Mouse (Mus musculus): ENCODE measurements around the gene Hist1h3g. TPM values are rescaled to one million over a fixed set of nuclear protein-coding genes. Genes with fewer than 3 reads are reported as not detected.
"Not testable (repeated sequence)": the region's sequence is repeated elsewhere in the genome, so short reads cannot be mapped to it uniquely, and the experiment has no call there.

Gene Hist1h3g
- polyA plus RNA-seq, 1 experiment from 2014 or later, result 7.8 TPM

DNA sequence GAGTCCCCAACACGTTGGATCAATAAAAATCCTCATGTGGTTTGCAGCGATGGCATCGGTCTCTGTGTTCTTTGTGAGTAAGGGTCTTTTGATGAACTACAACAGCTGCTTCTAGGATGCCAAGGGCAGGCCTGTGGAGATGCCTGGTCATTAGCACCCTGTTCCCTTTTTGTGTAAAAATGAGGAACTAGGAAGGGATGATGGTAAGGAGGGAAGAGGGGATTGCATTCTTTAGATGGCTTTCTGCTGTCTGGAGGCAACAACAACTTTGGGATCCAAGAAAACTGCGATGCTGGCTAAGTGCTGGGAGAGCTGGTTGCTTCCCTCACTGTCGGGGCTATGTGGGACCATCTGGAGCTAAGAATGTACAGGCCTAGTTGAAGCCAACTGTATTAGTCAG lies 3.0 kb downstream of the Hist1h3g start:
- Histone ChIP-seq H3K36me3 (no peaks in the 10 kb centered on the region), H3K27ac (peak overlapping the region; percentile 50; the same call in 1 of the 2 replicates), H3K27me3 (no peaks in the 10 kb centered on the region), H3K4me1 (peaks cover 17% of the 10 kb centered on the region), H3K4me3 (no peak overlapping the region), H3K9ac (no peak overlapping the region), H3K4me2 (replicated peaks) (no peak overlapping the region), H3K9me3 (no peaks in the 10 kb centered on the region)
- no peak for ATAC-seq (ENCODE audit: insufficient number of reproducible peaks, insufficient read depth, low FRiP score, low TSS enrichment)
- 68% methylated on average over 5 of the region's 5 CpGs for WGBS

DNA sequence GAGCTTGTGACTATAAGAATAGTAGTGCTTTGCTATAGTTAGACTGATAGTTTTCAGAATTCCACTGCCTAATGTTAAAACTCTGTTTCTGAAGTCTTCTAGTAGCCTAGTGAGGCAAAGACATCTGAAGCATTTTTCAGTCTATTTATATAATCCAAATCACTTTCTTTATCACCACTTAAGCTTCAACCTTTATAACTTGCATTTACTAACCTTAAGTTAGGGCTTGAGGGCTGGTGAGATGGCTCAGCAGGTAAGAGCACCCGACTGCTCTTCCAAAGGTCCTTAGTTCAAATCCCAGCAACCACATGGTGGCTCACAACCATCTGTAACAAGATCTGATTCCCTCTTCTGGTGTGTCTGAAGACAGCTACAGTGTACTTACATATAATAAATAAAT lies 4.6 kb downstream of the Hist1h3g start:
- H3K9ac ChIP-seq; H3K36me3 ChIP-seq; H3K27ac ChIP-seq; H3K4me3 ChIP-seq; H3K4me2 ChIP-seq (replicated peaks); H3K9me3 ChIP-seq; ATAC-seq (ENCODE audit: insufficient number of reproducible peaks, insufficient read depth, low FRiP score, low TSS enrichment); H3K27me3 ChIP-seq: not testable (repeated sequence)
- WGBS, result 52% methylated on average over 1 of the region's 1 CpGs
- H3K4me1 ChIP-seq, result peaks cover 17% of the 10 kb centered on the region

DNA sequence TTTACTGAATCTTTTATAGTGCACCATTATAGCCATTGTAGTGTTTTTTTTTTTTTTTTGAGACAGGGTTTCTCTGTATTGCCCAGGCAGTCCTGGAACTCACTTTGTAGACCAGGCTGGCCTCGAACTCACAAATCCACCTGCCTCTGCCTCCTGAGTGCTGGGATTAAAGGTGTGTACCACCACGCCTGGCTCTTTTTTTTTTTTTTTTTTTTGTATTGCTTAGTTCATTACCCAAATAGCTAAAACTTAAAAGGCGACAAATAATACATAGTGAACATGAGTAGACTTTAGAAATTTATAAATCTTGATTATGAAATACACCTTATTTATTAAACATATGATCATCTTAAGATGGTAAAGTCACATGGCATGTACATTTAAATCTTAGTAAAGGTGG lies 6.3 kb downstream of the Hist1h3g start:
- H3K4me2 ChIP-seq (replicated peaks), result no peak overlapping the region
- 74% methylated on average over 3 of the region's 3 CpGs for WGBS

DNA sequence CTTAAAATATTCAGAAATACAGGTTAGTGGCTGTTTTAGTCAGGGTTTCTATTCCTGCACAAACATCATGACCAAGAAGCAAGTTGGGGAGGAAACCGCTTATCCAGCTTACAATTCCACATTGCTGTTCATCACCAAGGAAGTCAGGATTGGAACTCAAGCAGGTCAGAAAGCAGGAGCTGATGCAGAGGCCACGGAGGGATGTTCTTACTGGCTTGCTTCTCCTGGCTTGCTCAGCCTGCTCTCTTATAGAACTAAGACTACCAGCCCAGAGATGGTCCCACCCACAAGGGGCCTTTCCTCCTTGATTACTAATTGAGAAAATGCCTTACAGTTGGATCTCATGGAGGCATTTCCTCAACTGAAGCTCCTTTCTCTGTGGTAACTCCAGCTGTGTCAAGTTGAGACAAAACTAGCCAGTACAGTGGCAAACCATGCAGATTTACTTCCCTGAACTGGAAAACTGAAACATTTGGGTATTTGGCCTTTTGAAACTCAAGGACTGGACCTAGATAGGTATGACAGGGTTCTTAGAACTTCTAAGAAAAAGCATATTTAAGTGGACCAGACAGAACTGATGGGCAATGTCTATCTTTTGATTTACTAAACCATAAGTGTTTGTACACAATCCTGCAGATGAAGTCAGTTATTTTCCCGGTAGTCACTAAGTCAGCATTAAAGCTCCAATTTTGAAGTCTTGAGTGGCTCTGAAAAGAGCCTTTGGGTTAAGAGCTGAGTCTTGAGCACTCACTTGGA lies 7.2 kb downstream of the Hist1h3g start:
- H3K4me1 ChIP-seq; H3K27me3 ChIP-seq; H3K9me3 ChIP-seq; H3K36me3 ChIP-seq; ATAC-seq (ENCODE audit: insufficient number of reproducible peaks, insufficient read depth, low FRiP score, low TSS enrichment): not testable (repeated sequence)
- Histone ChIP-seq H3K4me2 (replicated peaks) (peak overlapping the region; percentile 64), H3K9ac (peak overlapping the region; percentile 63), H3K27ac (peak overlapping the region; percentile 89), H3K4me3 (peak overlapping the region; percentile 40)
- 3% methylated on average over 3 of the region's 3 CpGs for WGBS

More for the DNA sequence above, 6.3 kb downstream of the Hist1h3g start:
- no peak overlapping the region for H3K9ac ChIP-seq
- ATAC-seq (ENCODE audit: insufficient number of reproducible peaks, insufficient read depth, low FRiP score, low TSS enrichment), result no peak
- H3K4me3 ChIP-seq, result no peak overlapping the region
- H3K27me3 ChIP-seq, result no peaks in the 10 kb centered on the region
- H3K27ac ChIP-seq, result no peak overlapping the region
- H3K36me3 ChIP-seq, result no peaks in the 10 kb centered on the region
- H3K4me1 ChIP-seq, result peaks cover 12% of the 10 kb centered on the region
- no peaks in the 10 kb centered on the region for H3K9me3 ChIP-seq

DNA sequence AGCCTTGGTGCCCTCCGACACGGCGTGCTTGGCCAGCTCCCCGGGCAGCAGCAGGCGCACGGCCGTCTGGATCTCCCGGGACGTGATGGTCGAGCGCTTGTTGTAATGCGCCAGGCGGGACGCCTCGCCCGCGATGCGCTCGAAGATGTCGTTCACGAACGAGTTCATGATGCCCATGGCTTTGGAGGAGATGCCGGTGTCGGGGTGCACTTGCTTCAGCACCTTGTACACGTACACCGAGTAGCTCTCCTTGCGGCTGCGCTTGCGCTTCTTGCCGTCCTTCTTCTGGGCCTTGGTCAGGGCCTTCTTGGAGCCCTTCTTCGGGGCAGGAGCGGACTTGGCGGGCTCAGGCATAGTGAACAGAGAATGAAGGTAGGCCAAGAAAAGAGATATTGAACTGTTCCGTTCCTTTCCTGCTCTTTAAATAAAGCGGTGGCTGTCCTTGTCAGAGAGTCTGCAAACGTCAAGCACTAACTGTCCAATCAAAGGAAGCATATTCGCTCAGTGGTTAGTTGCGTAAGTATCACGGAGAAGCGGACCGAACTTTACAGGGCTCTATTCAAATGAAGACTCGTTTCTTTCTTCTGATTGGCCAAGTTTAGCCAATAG lies 7.9 kb downstream of the Hist1h3g start, which contains the start of gene Hist1h2bh:
TSS of gene Hist1h2bh (minus strand) at position 394 of the 609 bp plus-strand sequence.
- H3K4me1 ChIP-seq, result not testable (repeated sequence)

DNA sequence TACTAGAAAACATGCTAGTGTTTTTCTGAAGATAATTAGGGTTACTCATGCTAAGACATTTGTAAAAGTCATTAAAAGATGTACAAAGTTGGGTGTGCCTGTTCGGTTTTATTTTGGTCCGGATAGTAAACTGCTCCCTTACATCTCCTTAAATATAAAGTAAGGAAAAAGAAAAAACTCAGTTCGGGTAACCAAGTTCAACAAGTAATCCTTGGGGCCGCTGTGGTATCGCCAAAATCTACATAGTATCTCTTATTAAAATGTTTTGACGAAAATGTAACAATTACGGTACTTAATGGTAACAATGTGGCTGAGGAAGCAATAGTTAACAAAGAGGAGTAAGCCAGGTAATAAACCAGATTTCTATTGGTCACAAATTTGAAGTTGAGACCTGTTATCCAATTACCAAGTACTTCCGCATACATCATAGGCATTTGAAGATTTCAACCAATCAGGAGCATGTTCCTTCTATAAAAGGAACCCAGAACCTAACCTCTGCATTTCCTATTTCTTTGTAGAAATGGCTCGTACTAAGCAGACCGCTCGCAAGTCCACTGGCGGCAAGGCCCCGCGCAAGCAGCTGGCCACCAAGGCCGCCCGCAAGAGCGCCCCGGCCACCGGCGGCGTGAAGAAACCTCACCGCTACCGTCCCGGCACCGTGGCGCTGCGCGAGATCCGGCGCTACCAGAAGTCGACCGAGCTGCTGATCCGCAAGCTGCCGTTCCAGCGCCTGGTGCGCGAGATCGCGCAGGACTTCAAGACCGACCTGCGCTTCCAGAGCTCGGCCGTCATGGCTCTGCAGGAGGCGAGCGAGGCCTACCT lies 9.0 kb downstream of the Hist1h3g start, which contains the start of gene Hist1h3f:
TSS of gene Hist1h3f (plus strand) at position 88 of the 822 bp plus-strand sequence.
- Histone ChIP-seq H3K9me3 (no peaks in the 10 kb centered on the region), H3K27me3 (no peaks in the 10 kb centered on the region), H3K4me2 (replicated peaks) (peak within 1 kb of the TSS; percentile 68), H3K9ac (peak within 1 kb of the TSS; percentile 64), H3K4me1 (peaks cover 5% of the 10 kb centered on the region; the same call in 1 of the 2 replicates), H3K27ac (peak within 1 kb of the TSS; percentile 96), H3K4me3 (peak within 1 kb of the TSS; percentile 47), H3K36me3 (no peaks in the 10 kb centered on the region)
- WGBS, result under 1% methylated on average over 35 of the region's 45 CpGs
- ATAC-seq (ENCODE audit: insufficient number of reproducible peaks, insufficient read depth, low FRiP score, low TSS enrichment), result peak; percentile 86

More for the DNA sequence above, 7.9 kb downstream of the Hist1h3g start, which contains the start of gene Hist1h2bh:
- H3K4me3 ChIP-seq, result peak within 1 kb of the TSS; percentile 47
- peak within 1 kb of the TSS; percentile 68 for H3K4me2 ChIP-seq (replicated peaks)
- peak; percentile 94 for ATAC-seq (ENCODE audit: insufficient number of reproducible peaks, insufficient read depth, low FRiP score, low TSS enrichment)
- H3K9ac ChIP-seq, result peak within 1 kb of the TSS; percentile 63
- H3K27ac ChIP-seq, result peak within 1 kb of the TSS; percentile 96
- H3K36me3 ChIP-seq, H3K9me3 ChIP-seq, H3K27me3 ChIP-seq: not testable (repeated sequence)
- WGBS, result under 1% methylated on average over 37 of the region's 42 CpGs

DNA sequence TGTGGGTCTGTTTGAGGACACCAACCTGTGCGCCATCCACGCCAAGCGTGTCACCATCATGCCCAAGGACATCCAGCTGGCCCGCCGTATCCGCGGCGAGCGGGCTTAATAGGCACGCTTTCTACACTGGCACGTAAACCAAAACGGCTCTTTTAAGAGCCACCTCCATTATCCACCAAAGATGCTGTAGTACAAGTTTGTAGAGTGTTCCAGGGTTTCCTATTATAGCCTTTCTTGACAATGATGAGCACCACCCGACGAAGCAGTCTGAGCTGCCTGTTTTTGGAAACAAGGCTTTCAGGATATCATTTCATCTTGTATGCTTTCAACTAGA lies 9.5 kb downstream of the Hist1h3g start:
- Histone ChIP-seq H3K4me2 (replicated peaks) (peak overlapping the region; percentile 41), H3K9ac (peak overlapping the region; percentile 64; the same call in 1 of the 2 replicates), H3K4me3 (peak overlapping the region; percentile 47), H3K27ac (peak overlapping the region; percentile 91)
- not testable (repeated sequence) for H3K9me3 ChIP-seq; H3K4me1 ChIP-seq; H3K27me3 ChIP-seq; H3K36me3 ChIP-seq; ATAC-seq (ENCODE audit: insufficient number of reproducible peaks, insufficient read depth, low FRiP score, low TSS enrichment)
- WGBS, result 0% methylated on average over 12 of the region's 14 CpGs

DNA sequence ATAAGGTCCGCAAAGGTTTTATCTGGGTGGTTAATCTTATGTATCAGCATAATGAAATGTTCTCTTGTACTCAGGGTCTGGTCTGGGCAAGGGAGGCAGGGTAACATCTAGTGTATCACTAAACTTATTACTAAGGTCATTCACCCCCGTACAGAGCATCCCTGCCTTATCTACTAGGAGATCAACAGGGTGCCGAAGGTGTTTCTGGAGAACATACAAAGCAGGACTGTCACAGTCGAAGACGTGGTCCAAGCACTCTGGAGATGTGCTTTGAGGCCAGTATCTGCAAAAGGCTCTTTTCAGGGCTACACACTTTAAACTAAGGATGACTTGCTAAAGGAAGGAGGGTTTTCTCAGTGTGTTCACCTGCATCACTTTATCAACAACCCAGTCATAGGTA lies 11.5 kb downstream of the Hist1h3g start:
- 70% methylated on average over 5 of the region's 5 CpGs for WGBS
- no peak overlapping the region for H3K9ac ChIP-seq
- no peak overlapping the region for H3K4me3 ChIP-seq
- H3K27ac ChIP-seq, result 0 out of 2 replicates have a peak overlapping the region, but pooled peaks have one; percentile 19
- H3K4me2 ChIP-seq (replicated peaks), result no peak overlapping the region
- peaks cover 10% of the 10 kb centered on the region; the same call in 1 of the 2 replicates for H3K4me1 ChIP-seq
- no peaks in the 10 kb centered on the region for H3K9me3 ChIP-seq
- H3K36me3 ChIP-seq, result no peaks in the 10 kb centered on the region
- no peaks in the 10 kb centered on the region for H3K27me3 ChIP-seq
- no peak for ATAC-seq (ENCODE audit: insufficient number of reproducible peaks, insufficient read depth, low FRiP score, low TSS enrichment)

DNA sequence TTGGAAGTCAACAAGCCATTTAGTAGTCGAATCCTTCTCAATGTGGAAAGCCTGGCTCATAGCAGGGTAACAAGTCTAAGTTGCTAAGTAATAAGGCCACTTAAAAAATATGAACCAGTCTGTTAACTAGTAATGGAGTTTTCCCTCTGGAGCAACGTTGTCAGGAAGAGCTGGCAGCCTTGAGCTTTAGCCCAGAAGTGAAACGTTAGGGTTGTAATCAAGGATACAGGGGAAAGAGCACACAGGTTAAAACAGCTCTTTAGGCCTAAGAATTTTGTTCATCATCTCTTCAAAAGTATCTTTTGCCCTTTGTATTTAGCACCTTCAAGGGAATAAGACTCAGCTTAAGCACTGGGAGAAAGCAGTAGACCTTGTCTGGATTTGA lies 15.5 kb downstream of the Hist1h3g start:
- H3K4me3 ChIP-seq, result peak overlapping the region; percentile 43
- H3K4me2 ChIP-seq (replicated peaks), result peak overlapping the region; percentile 50
- H3K36me3 ChIP-seq, result no peaks in the 10 kb centered on the region
- WGBS, result 9% methylated on average over 3 of the region's 3 CpGs
- H3K9me3 ChIP-seq, result no peaks in the 10 kb centered on the region
- H3K4me1 ChIP-seq, result 0 out of 2 replicates have a peak, but pooled peaks cover 10% of the 10 kb centered on the region
- ATAC-seq (ENCODE audit: insufficient number of reproducible peaks, insufficient read depth, low FRiP score, low TSS enrichment), result no peak
- peak overlapping the region; percentile 55 for H3K9ac ChIP-seq
- no peaks in the 10 kb centered on the region for H3K27me3 ChIP-seq
- peak overlapping the region; percentile 96 for H3K27ac ChIP-seq

DNA sequence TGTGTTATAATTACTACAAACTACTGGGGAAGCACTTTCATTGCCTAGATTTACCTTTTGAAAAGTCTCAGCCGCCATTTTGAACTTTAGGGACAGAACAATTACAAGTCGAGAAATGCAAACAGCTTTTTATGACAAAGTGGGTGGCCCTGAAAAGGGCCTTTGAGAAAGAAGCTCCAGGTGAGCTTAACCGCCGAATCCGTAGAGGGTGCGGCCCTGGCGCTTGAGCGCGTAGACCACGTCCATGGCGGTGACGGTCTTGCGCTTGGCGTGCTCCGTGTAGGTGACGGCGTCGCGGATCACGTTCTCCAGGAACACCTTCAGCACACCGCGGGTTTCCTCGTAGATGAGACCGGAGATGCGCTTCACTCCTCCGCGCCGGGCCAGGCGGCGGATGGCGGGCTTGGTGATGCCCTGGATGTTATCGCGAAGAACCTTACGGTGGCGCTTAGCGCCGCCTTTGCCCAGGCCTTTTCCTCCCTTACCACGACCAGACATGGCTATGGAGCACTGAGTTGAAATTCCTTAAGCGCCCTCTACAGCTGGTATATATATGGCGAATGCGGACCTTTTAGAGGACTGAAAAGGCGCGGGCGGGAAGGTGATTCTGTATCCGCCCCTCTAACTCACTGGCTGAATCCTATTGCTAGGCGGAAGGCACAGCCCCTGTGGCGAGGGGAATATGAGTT lies 16.1 kb downstream of the Hist1h3g start, which contains the start of gene Hist1h4f:
TSS of gene Hist1h4f (minus strand) at position 503 of the 689 bp plus-strand sequence.
- WGBS, result under 1% methylated on average over 47 of the region's 47 CpGs
- Histone ChIP-seq H3K4me3 (peak within 1 kb of the TSS; percentile 43), H3K4me2 (replicated peaks) (peak within 1 kb of the TSS; percentile 50), H3K4me1 (0 out of 2 replicates have a peak, but pooled peaks cover 10% of the 10 kb centered on the region), H3K27ac (peak within 1 kb of the TSS; percentile 96), H3K9ac (peak within 1 kb of the TSS; percentile 55)
- not testable (repeated sequence) for H3K27me3 ChIP-seq, H3K36me3 ChIP-seq, H3K9me3 ChIP-seq
- ATAC-seq (ENCODE audit: insufficient number of reproducible peaks, insufficient read depth, low FRiP score, low TSS enrichment), result peak; percentile 82
